Mouse (Mus musculus) gonadal fat pad, adult 2 months (tissue): ENCODE results near the gene Atg101. TPM values are rescaled to one million over a fixed set of nuclear protein-coding genes. Genes with fewer than 3 reads are reported as not detected.

Experiments used
- DNase-seq: peaks from one replicate; pipeline ENCODE4 v3.0.0-alpha.2; 2012; ENCODE audit warnings: low read depth
- polyA plus RNA-seq: library from polyadenylated mRNA; depleted of rRNA; stranded (reverse); fragments of >200 nt; gene quantifications from 2 replicates; pipeline ENCODE4 v1.2.3, GENCODE M21; 2012; rRNA removed

Gene Atg101
- 36.8 and 42.7 TPM in 2 replicates for polyA plus RNA-seq

GRCm38 (mm10) chr15:101283911-101284750 is at the start of gene Atg101:
Atg101 (plus strand) TSS chr15:101284272.
- no peak for DNase-seq

- no peak for DNase-seq
Measured at GRCm38 (mm10) chr15:101234611-101235341, 49.3 kb upstream of the Atg101 start.

GRCm38 (mm10) chr15:101235342-101235698 is 48.8 kb upstream of the Atg101 start:
- DNase-seq, result no peak

- DNase-seq, result no peak
Measured at GRCm38 (mm10) chr15:101235728-101236327, 48.2 kb upstream of the Atg101 start.

- no peak for DNase-seq
Measured at GRCm38 (mm10) chr15:101236878-101237277, 47.2 kb upstream of the Atg101 start.

GRCm38 (mm10) chr15:101238885-101239511 is 45.1 kb upstream of the Atg101 start:
- no peak for DNase-seq

- DNase-seq, result no peak
Measured at GRCm38 (mm10) chr15:101239821-101240220, 44.3 kb upstream of the Atg101 start.

GRCm38 (mm10) chr15:101240799-101241204 is 43.3 kb upstream of the Atg101 start:
- no peak for DNase-seq

- DNase-seq, result no peak
Measured at GRCm38 (mm10) chr15:101241236-101241635, 42.8 kb upstream of the Atg101 start.

- no peak for DNase-seq
Measured at GRCm38 (mm10) chr15:101241853-101242252, 42.2 kb upstream of the Atg101 start.

- DNase-seq, result no peak
Measured at GRCm38 (mm10) chr15:101242645-101243044, 41.4 kb upstream of the Atg101 start.

- DNase-seq, result no peak
Measured at GRCm38 (mm10) chr15:101244012-101244411, 40.1 kb upstream of the Atg101 start.

GRCm38 (mm10) chr15:101246231-101247154 is 37.6 kb upstream of the Atg101 start:
- peak; percentile 67 for DNase-seq

- DNase-seq, result no peak
Measured at GRCm38 (mm10) chr15:101247155-101247498, 36.9 kb upstream of the Atg101 start.

- DNase-seq, result no peak
Measured at GRCm38 (mm10) chr15:101248029-101248710, 35.9 kb upstream of the Atg101 start.

GRCm38 (mm10) chr15:101250220-101250800 is 33.8 kb upstream of the Atg101 start:
- DNase-seq, result no peak

GRCm38 (mm10) chr15:101251930-101252329 is 32.1 kb upstream of the Atg101 start:
- no peak for DNase-seq

GRCm38 (mm10) chr15:101252614-101253013 is 31.5 kb upstream of the Atg101 start:
- no peak for DNase-seq

GRCm38 (mm10) chr15:101253563-101253885 is 30.5 kb upstream of the Atg101 start:
- no peak for DNase-seq
